Mouse (Mus musculus) stomach, embryonic 14.5 days (tissue): Measurements from ENCODE around the gene Gm2564. TPM values are rescaled to one million over a fixed set of nuclear protein-coding genes. Genes with fewer than 3 reads are reported as not detected.

Experiments
- polyA plus RNA-seq: library from polyadenylated mRNA; unstranded; fragments of >200 nt; fragmentation: Nextera tagmentation; extraction: Ambion mirVana; gene quantifications from 2 replicates; pipeline ENCODE4 v1.2.1, GENCODE M21; 2014

Gm2564 gene
- polyA plus RNA-seq, 1 experiment from 2014 or later, result not detected

Other genes with a start within 250 kb of the Gm2564 start
- gene Gm21586, start 190.3 kb upstream of the Gm2564 start, polyA plus RNA-seq, result not detected in 2 replicates
- gene Gm2163, start 163.0 kb upstream of the Gm2564 start, polyA plus RNA-seq, result 0.13 TPM in 1 of 2 replicates, not detected in the other
- 0.18 TPM in 1 of 2 replicates, not detected in the other for gene Fam205a2, start 101.5 kb upstream of the Gm2564 start, polyA plus RNA-seq
- gene Gm10591, start 17.5 kb upstream of the Gm2564 start, polyA plus RNA-seq, result 0.75 TPM in 1 of 2 replicates, not detected in the other
- gene Ccl27b, start 25.5 kb downstream of the Gm2564 start, polyA plus RNA-seq, result not detected in 2 replicates
- gene Il11ra2, start 32.2 kb downstream of the Gm2564 start, polyA plus RNA-seq, result not detected in 2 replicates
- 0.51 TPM in 1 of 2 replicates, not detected in the other for gene 4930578G10Rik, start 105.8 kb downstream of the Gm2564 start, polyA plus RNA-seq
- gene Ccl19, start 126.9 kb downstream of the Gm2564 start, polyA plus RNA-seq, result not detected in 2 replicates
- gene Ccl21a, start 144.3 kb downstream of the Gm2564 start, polyA plus RNA-seq, result 55.6 and 55.8 TPM in 2 replicates
- 0.10 TPM in 1 of 2 replicates, not detected in the other for gene Fam205a1, start 224.2 kb downstream of the Gm2564 start, polyA plus RNA-seq
- 0.17 TPM in 1 of 2 replicates, not detected in the other for gene Gm12394, start 227.1 kb downstream of the Gm2564 start, polyA plus RNA-seq
- gene Fam205c, start 244.5 kb downstream of the Gm2564 start, polyA plus RNA-seq, result 0.63 and 1.4 TPM in 2 replicates